Mouse (Mus musculus) MEL (cell line): Measurements from ENCODE around the gene Klhl26. TPM values are rescaled to one million over a fixed set of nuclear protein-coding genes. Genes with fewer than 3 reads are reported as not detected.

Experiments
- DNase-seq: peaks from one replicate; pipeline ENCODE4 v3.0.0; 2011; ENCODE audit warnings: low read depth, low spot score
- H3K27ac ChIP-seq: 2 replicates; pipeline ENCODE4 v1.5.1; 2012; ENCODE audit warnings: low read depth, mild to moderate bottlenecking, control low read depth, low read length, moderate library complexity; ENCODE audit not compliant: control insufficient read depth
- H3K27me3 ChIP-seq, 2 experiments: fragments of 150-350 bp in 1 of 2; sonication (generic) in 1 of 2; 2 replicates each; pipeline ENCODE4 v1.6.1; 2012; ENCODE audit warnings: low read length in 2 of 2, mild to moderate bottlenecking in 2 of 2, improper control_type of control experiment in 1 of 2, moderate library complexity in 1 of 2; ENCODE audit not compliant: insufficient read depth in 2 of 2, control insufficient read depth in 1 of 2
- H3K36me3 ChIP-seq, 2 experiments: 2 replicates each; pipeline ENCODE4 v1.6.1; 2012 to 2014; ENCODE audit warnings: low read length in 2 of 2, improper control_type of control experiment in 1 of 2, inconsistent platforms in 1 of 2, mild to moderate bottlenecking in 1 of 2; ENCODE audit not compliant: insufficient read depth in 2 of 2, control insufficient read depth in 1 of 2
- H3K4me1 ChIP-seq, 2 experiments: fragments of 150-350 bp in 1 of 2; sonication (generic) in 1 of 2; 2 replicates each; pipeline ENCODE4 v1.6.1; 2012; ENCODE audit warnings: low read length in 2 of 2, improper control_type of control experiment in 1 of 2, mild to moderate bottlenecking in 1 of 2; ENCODE audit not compliant: insufficient read depth in 2 of 2, control insufficient read depth in 1 of 2
- H3K4me3 ChIP-seq, 2 experiments: fragments of 150-350 bp in 1 of 2; sonication (generic) in 1 of 2; 2 replicates each; pipeline ENCODE4 v1.5.1; 2012; ENCODE audit warnings: low read depth in 2 of 2, low read length in 2 of 2, mild to moderate bottlenecking in 2 of 2, moderate library complexity in 2 of 2, control low read depth in 1 of 2, improper control_type of control experiment in 1 of 2; ENCODE audit not compliant: control insufficient read depth in 1 of 2, insufficient read depth in 1 of 2
- H3K79me2 ChIP-seq: 2 replicates; pipeline ENCODE4 v1.6.1; 2012; ENCODE audit warnings: mild to moderate bottlenecking, low read length, moderate library complexity; ENCODE audit not compliant: control insufficient read depth, poor library complexity, insufficient read depth
- H3K9ac ChIP-seq: 2 replicates; pipeline ENCODE4 v1.6.1; 2012; ENCODE audit warnings: low read depth, mild to moderate bottlenecking, control low read depth, low read length, moderate library complexity; ENCODE audit not compliant: control insufficient read depth, poor library complexity, severe bottlenecking
- H3K9me3 ChIP-seq: fragments of 150-350 bp; sonication (generic); replicated peaks from 2 replicates; pipeline ENCODE4 v1.6.1; 2012; ENCODE audit warnings: mild to moderate bottlenecking, low read length, improper control_type of control experiment, moderate library complexity; ENCODE audit not compliant: insufficient read depth
- BHLHE40 ChIP-seq: IDR thresholded peaks from 2 replicates; pipeline ENCODE4 v1.6.1; 2012; ENCODE audit warnings: low read depth, mild to moderate bottlenecking, inconsistent platforms, low read length, improper control_type of control experiment, borderline replicate concordance
- CTCF ChIP-seq, 3 experiments: IDR thresholded peaks in 2 of 3; conservative IDR thresholded peaks in 1 of 3; 2 replicates each; pipeline ENCODE4 v1.5.1; 2011 to 2012; ENCODE audit warnings: low read length in 3 of 3, low read depth in 2 of 3, mild to moderate bottlenecking in 2 of 3, improper control_type of control experiment in 1 of 3, inconsistent platforms in 1 of 3, mixed read lengths in 1 of 3, moderate library complexity in 1 of 3; ENCODE audit not compliant: control insufficient read depth in 1 of 3, insufficient read depth in 1 of 3, poor library complexity in 1 of 3, severe bottlenecking in 1 of 3
- E2F4 ChIP-seq: IDR thresholded peaks from 2 replicates; pipeline ENCODE4 v1.6.1; 2011; ENCODE audit warnings: low read depth, low read length, improper control_type of control experiment, borderline replicate concordance
- ELF1 ChIP-seq: IDR thresholded peaks from 2 replicates; pipeline ENCODE4 v1.6.1; 2014; ENCODE audit warnings: low read depth, mild to moderate bottlenecking, inconsistent platforms, low read length, improper control_type of control experiment, moderate library complexity
- ETS1 ChIP-seq: IDR thresholded peaks from 2 replicates; pipeline ENCODE4 v1.6.1; 2012; ENCODE audit warnings: low read depth, mild to moderate bottlenecking, inconsistent platforms, low read length, improper control_type of control experiment, moderate library complexity
- JUND ChIP-seq: IDR thresholded peaks from 2 replicates; pipeline ENCODE4 v1.6.1; 2011; ENCODE audit warnings: low read depth, mild to moderate bottlenecking, improper control_type of control experiment, low read length
- KAT2A ChIP-seq: conservative IDR thresholded peaks from 2 replicates; pipeline ENCODE4 v1.6.1; 2012; ENCODE audit warnings: low read depth, low read length, improper control_type of control experiment, inconsistent platforms
- MEF2A ChIP-seq: IDR thresholded peaks from 2 replicates; pipeline ENCODE4 v1.6.1; 2014; ENCODE audit warnings: low read depth, mild to moderate bottlenecking, inconsistent platforms, low read length, improper control_type of control experiment; ENCODE audit not compliant: poor library complexity, insufficient replicate concordance, severe bottlenecking; ENCODE audit errors: extremely low read depth
- MYB ChIP-seq: IDR thresholded peaks from 2 replicates; pipeline ENCODE4 v1.6.1; 2011; ENCODE audit warnings: mild to moderate bottlenecking, low read depth, low read length, improper control_type of control experiment
- MYC ChIP-seq: IDR thresholded peaks from 2 replicates; pipeline ENCODE4 v1.6.1; 2011; ENCODE audit warnings: low read depth, mild to moderate bottlenecking, low read length, improper control_type of control experiment, moderate library complexity
- NELFE ChIP-seq: IDR thresholded peaks from 2 replicates; pipeline ENCODE4 v1.6.1; 2011; ENCODE audit warnings: low read depth, low read length, improper control_type of control experiment
- POLR2A ChIP-seq, 2 experiments: IDR thresholded peaks; 2 replicates each; pipeline ENCODE4 v1.6.1; 2011 to 2012; ENCODE audit warnings: low read length in 2 of 2, mild to moderate bottlenecking in 2 of 2, control low read depth in 1 of 2, improper control_type of control experiment in 1 of 2, low read depth in 1 of 2, moderate library complexity in 1 of 2; ENCODE audit not compliant: control insufficient read depth in 1 of 2, insufficient read depth in 1 of 2, poor library complexity in 1 of 2
- RAD21 ChIP-seq: IDR thresholded peaks from 2 replicates; pipeline ENCODE4 v1.6.1; 2011; ENCODE audit warnings: mild to moderate bottlenecking, low read depth, low read length, improper control_type of control experiment
- RCOR1 ChIP-seq: IDR thresholded peaks from 2 replicates; pipeline ENCODE4 v1.6.1; 2012; ENCODE audit warnings: low read depth, mild to moderate bottlenecking, inconsistent platforms, low read length, improper control_type of control experiment
- SIN3A ChIP-seq: IDR thresholded peaks from 2 replicates; pipeline ENCODE4 v1.6.1; 2012; ENCODE audit warnings: low read length, improper control_type of control experiment, inconsistent platforms
- TBP ChIP-seq: IDR thresholded peaks from 2 replicates; pipeline ENCODE4 v1.8.0; 2011; ENCODE audit warnings: low read depth, low read length, improper control_type of control experiment
- USF2 ChIP-seq, 2 experiments: IDR thresholded peaks; 2 replicates each; pipeline ENCODE4 v1.6.1; 2011 to 2012; ENCODE audit warnings: improper control_type of control experiment in 2 of 2, low read length in 2 of 2, borderline replicate concordance in 1 of 2, inconsistent platforms in 1 of 2, low read depth in 1 of 2, mild to moderate bottlenecking in 1 of 2; ENCODE audit not compliant: insufficient read depth in 1 of 2
- ZC3H11A ChIP-seq: IDR thresholded peaks from 2 replicates; pipeline ENCODE4 v1.6.1; 2012; ENCODE audit warnings: low read depth, mild to moderate bottlenecking, inconsistent platforms, low read length, improper control_type of control experiment
- ZMIZ1 ChIP-seq: IDR thresholded peaks from 2 replicates; pipeline ENCODE4 v1.6.1; 2012; ENCODE audit warnings: low read depth, mild to moderate bottlenecking, inconsistent platforms, low read length, improper control_type of control experiment, moderate library complexity
- polyA plus RNA-seq, 2 experiments: library from polyadenylated mRNA; stranded (reverse) in 1 of 2; unstranded in 1 of 2; fragments of >175 nt in 1 of 2; fragments of >200 nt in 1 of 2; gene quantifications; 2 replicates each; pipeline versions ENCODE4 v1.2.1 to v1.2.4; 2012; ENCODE audit warnings: low replicate concordance in 2 of 2, low read depth in 1 of 2; ENCODE audit not compliant: insufficient read length in 2 of 2, insufficient read depth in 1 of 2, missing spikeins in 1 of 2
- total RNA-seq: library from RNA; depleted of rRNA; stranded (reverse); fragments of 300-350 nt; gene quantifications from 2 replicates; pipeline ENCODE4 v1.2.3, GENCODE M21; 2012

The Klhl26 gene
- total and polyA plus RNA-seq, 3 experiments: 8.0 to 11.4 TPM; not detected in 1

DNA sequence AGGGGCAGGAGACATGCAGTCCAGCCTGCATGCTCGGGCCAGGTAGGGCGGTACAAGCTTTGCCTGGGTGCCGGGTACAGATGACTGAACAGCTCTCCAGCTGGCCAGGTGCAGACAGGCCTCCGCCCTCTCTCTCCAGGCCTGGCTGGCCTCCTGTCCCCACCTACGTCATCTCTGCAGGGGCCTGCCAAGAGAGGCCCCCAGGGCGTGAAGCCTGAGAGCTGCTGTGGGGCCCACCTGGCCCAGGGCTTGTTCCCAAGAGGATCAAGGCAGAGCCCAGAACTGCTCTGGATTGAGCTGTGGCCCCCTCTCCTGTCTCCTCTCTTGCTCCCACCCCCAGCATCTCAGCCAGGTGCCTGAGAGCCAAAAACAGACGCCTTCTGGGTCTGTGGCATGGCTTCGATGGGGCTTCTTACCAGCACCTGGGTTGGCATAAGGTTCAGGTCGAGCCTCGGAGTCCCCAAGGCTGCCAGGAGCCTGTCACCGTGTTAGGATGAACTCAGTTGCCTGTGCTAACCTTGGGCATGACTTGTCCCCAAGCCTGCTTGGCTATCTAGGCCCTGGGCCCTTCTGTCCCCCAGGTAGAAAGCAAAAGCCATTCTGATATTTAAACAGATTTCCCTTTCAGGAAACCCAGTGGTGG, 70.2 kb downstream of the Klhl26 start:
- DNase-seq: no peak
- H3K4me1 ChIP-seq: no peaks in the 10 kb centered on the region
- no peaks in the 10 kb centered on the region for H3K79me2 ChIP-seq
- H3K27me3 ChIP-seq: no peaks in the 10 kb centered on the region
- no peak overlapping the region for H3K4me3 ChIP-seq
- no peak overlapping the region for H3K9ac ChIP-seq
- no peaks in the 10 kb centered on the region for H3K9me3 ChIP-seq
- H3K27ac ChIP-seq: no peak overlapping the region
- TF ChIP-seq BHLHE40: no peak
- TF ChIP-seq RCOR1: no peak
- TF ChIP-seq ZC3H11A: no peak
- TF ChIP-seq MYB: no peak
- TF ChIP-seq SIN3A: no peak
- no peak for TF ChIP-seq ELF1
- TF ChIP-seq MEF2A: no peak
- TF ChIP-seq E2F4: no peak
- TF ChIP-seq MYC: no peak
- TF ChIP-seq ZMIZ1: no peak
- TF ChIP-seq POLR2A (IDR thresholded peaks at IDR 0.05; ENCODE audit: control insufficient read depth in 1 of 2, insufficient read depth in 1 of 2, low read depth in 1 of 2, low read length in 2 of 2, poor library complexity in 1 of 2): no peak
- no peak for TF ChIP-seq USF2 (IDR thresholded peaks at IDR 0.05; ENCODE audit: borderline replicate concordance in 1 of 2, insufficient read depth in 1 of 2, low read depth in 1 of 2, low read length in 2 of 2)
- TF ChIP-seq JUND: no peak
- TF ChIP-seq CTCF (IDR thresholded peaks at IDR 0.05 in 2 of 3, conservative IDR thresholded peaks at IDR 0.05 in 1 of 3; ENCODE audit: control insufficient read depth in 1 of 3, insufficient read depth in 1 of 3, low read depth in 2 of 3, low read length in 3 of 3, poor library complexity in 1 of 3, severe bottlenecking in 1 of 3): no peak
- TF ChIP-seq TBP: no peak
- no peak for TF ChIP-seq NELFE
- no peak for TF ChIP-seq ETS1
- TF ChIP-seq, all 39 proteins: peak for 0
- no peaks in the 10 kb centered on the region; a peak in 1 of 4 replicates for H3K36me3 ChIP-seq

DNA sequence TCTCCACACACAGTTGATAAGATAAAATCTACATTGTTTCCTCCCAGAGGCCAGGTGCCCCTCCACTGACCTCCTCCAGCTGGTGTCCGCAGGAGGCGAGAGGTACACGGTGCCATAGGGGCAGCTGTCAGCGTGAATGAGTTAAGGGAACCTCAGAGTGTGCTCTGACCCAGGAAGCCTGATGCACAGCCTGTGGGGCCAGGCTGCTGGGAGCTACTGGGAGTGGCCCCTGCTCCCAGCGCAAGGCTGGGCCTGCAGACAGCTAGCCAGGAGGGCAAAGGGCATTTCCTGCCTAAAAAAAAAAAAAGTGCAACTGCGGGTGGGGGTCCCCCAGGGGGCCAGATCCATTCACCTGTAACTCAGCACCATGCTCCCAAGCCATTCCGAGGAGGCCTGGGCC, 71.6 kb downstream of the Klhl26 start:
- no peaks in the 10 kb centered on the region for H3K79me2 ChIP-seq
- H3K27ac ChIP-seq: no peak overlapping the region
- H3K9me3 ChIP-seq: no peaks in the 10 kb centered on the region
- H3K4me3 ChIP-seq: no peak overlapping the region
- no peaks in the 10 kb centered on the region for H3K4me1 ChIP-seq
- no peaks in the 10 kb centered on the region for H3K27me3 ChIP-seq
- H3K36me3 ChIP-seq: no peaks in the 10 kb centered on the region; a peak in 1 of 4 replicates
- no peak for TF ChIP-seq RAD21
- no peak for TF ChIP-seq KAT2A
- TF ChIP-seq, all 39 proteins: peak for 0
- no peak overlapping the region for H3K9ac ChIP-seq
- DNase-seq: no peak
